Mouse (Mus musculus): ENCODE results near the gene Mlh3. TPM values are rescaled to one million over a fixed set of nuclear protein-coding genes. Genes with fewer than 3 reads are reported as not detected.
A peak's percentile ranks its signal among the peaks of the same experiment; 100 is the strongest.

Mlh3 gene
- polyA plus RNA-seq, 1 experiment = 15.7 TPM

DNA sequence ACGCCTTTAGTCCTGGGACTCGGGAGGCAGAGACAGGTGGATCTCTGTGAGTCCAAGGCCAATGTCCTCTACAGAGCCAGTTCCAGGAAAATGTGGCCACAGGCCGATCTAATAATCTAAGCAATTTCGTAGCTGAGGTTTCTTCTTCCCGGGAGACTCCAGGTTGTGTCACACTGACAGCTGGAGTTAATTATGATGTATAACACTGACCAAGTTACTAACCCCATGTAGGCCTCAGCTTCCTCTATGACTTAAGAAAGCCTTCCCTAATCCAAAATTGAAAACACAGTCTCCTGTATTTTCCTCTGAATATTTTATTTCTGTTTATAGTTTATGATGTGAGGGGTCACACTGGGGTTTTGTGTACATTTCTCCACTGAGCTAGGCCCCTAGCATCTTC, 55.4 kb downstream of the Mlh3 start:
- Histone ChIP-seq H3K27me3 (ENCODE audit: control insufficient read depth, insufficient read depth, low read length, poor library complexity, severe bottlenecking) (no peaks in the 10 kb centered on the region), H3K4me3 (ENCODE audit: low read depth, low read length) (no peak overlapping the region), H3K27ac (ENCODE audit: insufficient read depth, low read length) (no peak overlapping the region), H3K36me3 (ENCODE audit: control insufficient read depth, insufficient read depth, low read length, poor library complexity, severe bottlenecking) (no peaks in the 10 kb centered on the region), H3K4me1 (ENCODE audit: control insufficient read depth, insufficient read depth, low read length) (no peaks in the 10 kb centered on the region), H3K9me3 (replicated peaks; ENCODE audit: control insufficient read depth, insufficient read depth, low read length, poor library complexity, severe bottlenecking) (no peaks in the 10 kb centered on the region), H3K9ac (ENCODE audit: low read depth, poor library complexity, severe bottlenecking) (no peak overlapping the region)
- TF ChIP-seq POLR2A (IDR thresholded peaks at IDR 0.05; ENCODE audit: insufficient read depth, low read length) (no peak), EP300 (IDR thresholded peaks at IDR 0.05; ENCODE audit: insufficient read depth, low read depth, low read length) (no peak), CTCF (IDR thresholded peaks at IDR 0.05; ENCODE audit: low read depth, low read length) (no peak)

- Histone ChIP-seq H3K9ac (ENCODE audit: low read depth, poor library complexity, severe bottlenecking) (no peak overlapping the region), H3K4me1 (ENCODE audit: control insufficient read depth, insufficient read depth, low read length) (no peaks in the 10 kb centered on the region), H3K9me3 (replicated peaks; ENCODE audit: control insufficient read depth, insufficient read depth, low read length, poor library complexity, severe bottlenecking) (no peaks in the 10 kb centered on the region), H3K27ac (ENCODE audit: insufficient read depth, low read length) (no peak overlapping the region), H3K36me3 (ENCODE audit: control insufficient read depth, insufficient read depth, low read length, poor library complexity, severe bottlenecking) (no peaks in the 10 kb centered on the region), H3K27me3 (ENCODE audit: control insufficient read depth, insufficient read depth, low read length, poor library complexity, severe bottlenecking) (no peaks in the 10 kb centered on the region), H3K4me3 (ENCODE audit: low read depth, low read length) (no peak overlapping the region)
- TF ChIP-seq EP300 (IDR thresholded peaks at IDR 0.05; ENCODE audit: insufficient read depth, low read depth, low read length) = no peak
- TF ChIP-seq CTCF (IDR thresholded peaks at IDR 0.05; ENCODE audit: low read depth, low read length) = no peak
- TF ChIP-seq POLR2A (IDR thresholded peaks at IDR 0.05; ENCODE audit: insufficient read depth, low read length) = no peak
Observed at GRCm38 (mm10) chr12:85208687-85209199, 61.7 kb downstream of the Mlh3 start.

GRCm38 (mm10) chr12:85205425-85205824, 65.0 kb downstream of the Mlh3 start:
- Histone ChIP-seq H3K27me3 (ENCODE audit: control insufficient read depth, insufficient read depth, low read length, poor library complexity, severe bottlenecking) (no peaks in the 10 kb centered on the region), H3K27ac (ENCODE audit: insufficient read depth, low read length) (no peak overlapping the region), H3K36me3 (ENCODE audit: control insufficient read depth, insufficient read depth, low read length, poor library complexity, severe bottlenecking) (no peaks in the 10 kb centered on the region), H3K9me3 (replicated peaks; ENCODE audit: control insufficient read depth, insufficient read depth, low read length, poor library complexity, severe bottlenecking) (no peaks in the 10 kb centered on the region), H3K4me3 (ENCODE audit: low read depth, low read length) (no peak overlapping the region), H3K9ac (ENCODE audit: low read depth, poor library complexity, severe bottlenecking) (no peak overlapping the region), H3K4me1 (ENCODE audit: control insufficient read depth, insufficient read depth, low read length) (peaks cover under 1% of the 10 kb centered on the region)
- TF ChIP-seq CTCF (IDR thresholded peaks at IDR 0.05; ENCODE audit: low read depth, low read length) (no peak), EP300 (IDR thresholded peaks at IDR 0.05; ENCODE audit: insufficient read depth, low read depth, low read length) (no peak), POLR2A (IDR thresholded peaks at IDR 0.05; ENCODE audit: insufficient read depth, low read length) (no peak)

GRCm38 (mm10) chr12:85204105-85204504, 66.3 kb downstream of the Mlh3 start:
- Histone ChIP-seq H3K4me3 (ENCODE audit: low read depth, low read length) (no peak overlapping the region), H3K27me3 (ENCODE audit: control insufficient read depth, insufficient read depth, low read length, poor library complexity, severe bottlenecking) (no peaks in the 10 kb centered on the region), H3K9ac (ENCODE audit: low read depth, poor library complexity, severe bottlenecking) (no peak overlapping the region), H3K27ac (ENCODE audit: insufficient read depth, low read length) (no peak overlapping the region), H3K36me3 (ENCODE audit: control insufficient read depth, insufficient read depth, low read length, poor library complexity, severe bottlenecking) (no peaks in the 10 kb centered on the region), H3K9me3 (replicated peaks; ENCODE audit: control insufficient read depth, insufficient read depth, low read length, poor library complexity, severe bottlenecking) (no peaks in the 10 kb centered on the region), H3K4me1 (ENCODE audit: control insufficient read depth, insufficient read depth, low read length) (peaks cover 2% of the 10 kb centered on the region)
- no peak for TF ChIP-seq EP300 (IDR thresholded peaks at IDR 0.05; ENCODE audit: insufficient read depth, low read depth, low read length)
- peak; percentile 49 for TF ChIP-seq CTCF (IDR thresholded peaks at IDR 0.05; ENCODE audit: low read depth, low read length)
- no peak for TF ChIP-seq POLR2A (IDR thresholded peaks at IDR 0.05; ENCODE audit: insufficient read depth, low read length)

DNA sequence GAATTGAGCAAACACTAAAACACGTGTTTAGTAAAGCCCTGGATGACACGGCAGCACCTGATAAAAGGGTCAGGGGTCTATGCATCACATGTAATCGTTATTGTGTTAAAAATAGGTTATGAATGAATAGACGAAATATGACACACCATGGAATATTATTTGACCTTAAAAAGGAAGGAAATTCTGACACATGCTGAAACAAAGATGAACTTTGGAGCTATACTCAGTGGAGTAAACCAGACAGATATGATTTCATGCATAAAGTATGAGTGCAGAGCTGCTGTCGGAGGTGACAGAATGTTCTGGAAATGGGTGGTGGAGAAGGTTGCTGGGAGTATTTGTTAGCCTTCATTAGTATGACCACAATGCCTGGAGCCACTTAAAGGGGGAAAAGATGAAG, 66.7 kb downstream of the Mlh3 start:
- H3K36me3 ChIP-seq (ENCODE audit: control insufficient read depth, insufficient read depth, low read length, poor library complexity, severe bottlenecking) = no peaks in the 10 kb centered on the region
- H3K9ac ChIP-seq (ENCODE audit: low read depth, poor library complexity, severe bottlenecking) = no peak overlapping the region
- H3K27ac ChIP-seq (ENCODE audit: insufficient read depth, low read length) = no peak overlapping the region
- H3K9me3 ChIP-seq (replicated peaks; ENCODE audit: control insufficient read depth, insufficient read depth, low read length, poor library complexity, severe bottlenecking) = no peaks in the 10 kb centered on the region
- H3K4me3 ChIP-seq (ENCODE audit: low read depth, low read length) = no peak overlapping the region
- TF ChIP-seq EP300 (IDR thresholded peaks at IDR 0.05; ENCODE audit: insufficient read depth, low read depth, low read length) = no peak
- TF ChIP-seq CTCF (IDR thresholded peaks at IDR 0.05; ENCODE audit: low read depth, low read length) = no peak
- H3K27me3 ChIP-seq (ENCODE audit: control insufficient read depth, insufficient read depth, low read length, poor library complexity, severe bottlenecking) = no peaks in the 10 kb centered on the region
- H3K4me1 ChIP-seq (ENCODE audit: control insufficient read depth, insufficient read depth, low read length) = peaks cover 2% of the 10 kb centered on the region

DNA sequence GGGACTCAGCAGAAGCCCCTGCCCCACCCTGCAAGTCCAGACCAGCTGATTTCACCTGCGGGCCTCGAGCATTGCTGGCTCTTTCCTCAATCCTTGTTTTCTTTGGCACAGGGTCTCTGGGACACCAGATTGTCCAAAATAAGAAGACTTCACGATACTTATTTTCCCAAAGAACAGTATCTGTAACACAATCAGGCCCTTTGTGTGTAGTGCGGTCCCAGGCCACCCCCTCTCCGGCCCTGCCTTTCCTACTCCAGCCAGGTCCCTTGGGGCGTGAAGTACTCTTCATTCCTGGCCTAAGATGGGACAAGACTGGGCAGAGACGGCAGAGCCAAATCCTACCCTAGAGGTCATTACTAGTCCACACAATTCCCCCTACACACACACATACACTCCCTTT, 68.2 kb downstream of the Mlh3 start:
- Histone ChIP-seq H3K27ac (ENCODE audit: insufficient read depth, low read length) (no peak overlapping the region), H3K4me3 (ENCODE audit: low read depth, low read length) (no peak overlapping the region), H3K36me3 (ENCODE audit: control insufficient read depth, insufficient read depth, low read length, poor library complexity, severe bottlenecking) (no peaks in the 10 kb centered on the region), H3K27me3 (ENCODE audit: control insufficient read depth, insufficient read depth, low read length, poor library complexity, severe bottlenecking) (no peaks in the 10 kb centered on the region), H3K9ac (ENCODE audit: low read depth, poor library complexity, severe bottlenecking) (no peak overlapping the region), H3K9me3 (replicated peaks; ENCODE audit: control insufficient read depth, insufficient read depth, low read length, poor library complexity, severe bottlenecking) (no peaks in the 10 kb centered on the region), H3K4me1 (ENCODE audit: control insufficient read depth, insufficient read depth, low read length) (peaks cover 2% of the 10 kb centered on the region)
- no peak for TF ChIP-seq CTCF (IDR thresholded peaks at IDR 0.05; ENCODE audit: low read depth, low read length)
- no peak for TF ChIP-seq EP300 (IDR thresholded peaks at IDR 0.05; ENCODE audit: insufficient read depth, low read depth, low read length)
- TF ChIP-seq POLR2A (IDR thresholded peaks at IDR 0.05; ENCODE audit: insufficient read depth, low read length) = no peak
